Mouse (Mus musculus): ENCODE measurements around the gene Lmntd1.

Lmntd1 gene

DNA sequence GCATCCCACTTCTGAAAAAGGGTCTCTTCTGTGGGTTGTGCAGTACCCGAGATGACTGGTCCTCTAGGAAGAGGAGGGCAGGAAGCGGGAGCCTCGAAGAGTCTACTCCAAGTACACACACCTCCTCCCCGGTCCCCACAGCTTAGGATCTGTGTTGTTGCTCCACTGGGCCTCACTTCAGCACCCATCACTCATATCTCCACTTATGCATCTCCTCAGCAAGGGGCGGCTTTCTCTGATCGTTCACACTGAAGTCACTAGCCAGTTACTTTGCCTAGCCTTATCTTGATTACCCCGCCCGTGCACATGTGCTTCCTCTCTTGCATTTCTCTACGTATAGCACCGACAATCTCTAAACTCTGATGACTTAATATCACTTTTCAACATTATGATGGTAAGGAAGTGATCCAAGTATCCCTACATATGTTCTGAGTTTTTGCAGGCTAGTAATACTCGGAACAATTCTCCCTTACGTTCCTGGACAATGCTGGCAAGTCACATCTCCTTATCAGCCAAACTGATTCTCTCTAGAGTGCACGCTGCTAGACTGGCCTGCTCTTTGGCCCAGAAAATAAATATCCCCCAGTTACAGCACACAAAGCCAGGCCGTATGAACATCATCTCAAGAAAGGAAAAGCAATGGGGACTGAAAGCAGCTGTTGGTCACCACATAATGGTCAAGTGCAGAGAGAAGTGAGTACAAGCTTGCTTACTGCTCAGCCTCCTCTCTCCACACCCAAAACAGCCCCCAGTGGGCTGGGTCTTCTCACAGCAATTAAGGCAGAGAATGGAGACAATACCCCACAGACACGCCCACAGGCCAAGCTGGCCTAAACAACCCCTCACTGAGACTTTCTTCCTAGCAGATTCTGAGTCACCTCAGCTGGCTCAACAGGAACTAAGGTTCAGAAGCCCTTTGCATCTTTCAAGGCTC is 56.8 kb downstream of the Lmntd1 start:
- DNase-seq (ENCODE audit: low spot score): no peak

- no peak for DNase-seq (ENCODE audit: low spot score)
These were observed 60.9 kb downstream of the Lmntd1 start for GRCm38 (mm10) chr6:145553226-145553625.

DNA sequence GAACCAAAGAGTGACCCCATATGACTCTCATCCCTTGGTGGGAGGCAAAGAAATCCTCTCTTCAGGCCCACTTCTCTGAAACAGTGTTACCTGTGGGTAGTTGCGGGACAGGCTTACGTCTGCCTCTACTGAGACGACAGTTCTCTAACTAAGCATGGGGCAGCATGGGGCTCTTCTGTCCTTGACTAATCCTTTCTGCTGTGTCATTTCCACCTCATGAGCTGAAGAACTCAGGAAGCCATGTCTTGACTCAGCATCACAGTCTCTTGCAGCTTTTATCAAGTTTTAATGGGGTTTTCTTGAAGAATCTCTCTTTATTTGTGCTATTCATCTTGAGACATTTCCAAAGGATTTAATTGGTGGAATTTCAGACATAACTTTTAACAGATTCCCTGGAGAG is 61.3 kb downstream of the Lmntd1 start:
- DNase-seq (ENCODE audit: low spot score): no peak

- DNase-seq (ENCODE audit: low spot score): no peak
These were observed 63.1 kb downstream of the Lmntd1 start for GRCm38 (mm10) chr6:145550993-145551392.

- DNase-seq (ENCODE audit: low spot score): no peak
These were observed 68.0 kb downstream of the Lmntd1 start for GRCm38 (mm10) chr6:145545927-145546641.

GRCm38 (mm10) chr6:145544838-145545237 is 69.3 kb downstream of the Lmntd1 start:
- DNase-seq (ENCODE audit: low spot score): no peak

DNA sequence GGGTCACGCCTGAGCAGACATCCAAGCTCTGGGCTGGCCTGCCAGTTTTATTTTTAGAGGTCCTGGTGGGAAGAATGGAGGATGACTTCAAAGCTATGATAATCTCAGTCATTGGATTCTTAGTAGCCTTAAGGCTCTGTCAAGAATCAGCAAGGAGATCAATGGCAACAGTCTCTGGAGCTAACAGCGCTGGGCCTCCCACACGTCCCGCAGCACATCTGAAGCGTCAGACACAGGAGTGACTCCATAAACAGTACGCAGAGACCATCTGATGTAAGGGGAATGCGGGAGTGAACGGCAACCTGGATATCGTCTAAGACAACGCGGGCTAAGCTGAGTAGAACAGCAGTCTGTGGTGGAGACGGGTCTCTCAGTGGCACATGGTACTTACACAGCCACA is 69.8 kb downstream of the Lmntd1 start:
- DNase-seq (ENCODE audit: low spot score): no peak

GRCm38 (mm10) chr6:145539568-145539859 is 74.6 kb downstream of the Lmntd1 start:
- no peak for DNase-seq (ENCODE audit: low spot score)

GRCm38 (mm10) chr6:145538787-145539567 is 75.1 kb downstream of the Lmntd1 start:
- no peak for DNase-seq (ENCODE audit: low spot score)

DNA sequence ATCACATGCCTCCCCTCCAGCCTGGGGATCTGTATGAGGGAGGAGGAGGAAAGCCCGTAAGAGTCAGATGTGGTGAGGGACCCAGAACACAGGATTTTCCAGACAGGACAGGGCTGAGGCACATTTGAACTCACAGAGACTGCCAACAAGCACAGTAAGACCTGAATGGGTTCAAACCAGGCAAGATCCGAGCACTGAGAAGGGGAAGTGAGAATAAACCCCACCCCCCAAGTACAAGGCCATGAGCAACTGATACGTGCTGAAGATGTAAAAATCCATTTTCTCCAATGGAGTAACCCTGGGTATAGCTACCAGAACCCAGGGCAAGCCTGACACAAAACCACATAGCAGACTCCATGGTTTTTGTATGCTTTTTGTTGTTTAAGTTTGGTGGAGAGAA is 83.7 kb downstream of the Lmntd1 start:
- no peak for DNase-seq (ENCODE audit: low spot score)

- no peak for DNase-seq (ENCODE audit: low spot score)
These were observed 90.8 kb downstream of the Lmntd1 start for GRCm38 (mm10) chr6:145523337-145523736.

- no peak for DNase-seq (ENCODE audit: low spot score)
These were observed 91.5 kb downstream of the Lmntd1 start for GRCm38 (mm10) chr6:145522617-145523016.

- no peak for DNase-seq (ENCODE audit: low spot score)
These were observed 97.1 kb downstream of the Lmntd1 start for GRCm38 (mm10) chr6:145517002-145517401.

- DNase-seq (ENCODE audit: low spot score): no peak
These were observed 98.1 kb downstream of the Lmntd1 start for GRCm38 (mm10) chr6:145515859-145516581.

DNA sequence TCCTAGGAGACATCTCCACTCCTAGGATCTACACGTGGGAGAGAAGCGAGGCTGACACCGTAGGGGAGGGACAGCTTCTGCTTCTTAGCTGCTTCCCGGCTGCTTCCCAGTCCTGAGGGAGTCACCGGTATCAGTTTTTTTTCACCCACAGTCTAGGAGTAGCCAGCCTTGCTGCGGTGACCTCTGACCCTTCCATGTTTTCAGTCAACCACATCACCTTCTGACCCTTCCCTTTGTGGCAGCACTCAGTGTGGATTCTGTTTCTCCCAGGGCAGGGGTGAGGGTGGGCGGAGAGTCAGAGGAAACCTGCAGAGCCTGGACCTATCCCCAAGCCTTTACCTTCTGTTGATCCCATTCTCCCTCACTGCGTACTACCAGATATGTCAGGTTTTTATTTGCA is 102.9 kb downstream of the Lmntd1 start:
- DNase-seq (ENCODE audit: low spot score): no peak

- no peak for DNase-seq (ENCODE audit: low spot score)
These were observed 105.3 kb downstream of the Lmntd1 start for GRCm38 (mm10) chr6:145508828-145509227.

GRCm38 (mm10) chr6:145501751-145502150 is 112.4 kb downstream of the Lmntd1 start:
- no peak for DNase-seq (ENCODE audit: low spot score)

- DNase-seq (ENCODE audit: low spot score): peak; percentile 48
These were observed 114.3 kb downstream of the Lmntd1 start for GRCm38 (mm10) chr6:145499574-145500546.

DNA sequence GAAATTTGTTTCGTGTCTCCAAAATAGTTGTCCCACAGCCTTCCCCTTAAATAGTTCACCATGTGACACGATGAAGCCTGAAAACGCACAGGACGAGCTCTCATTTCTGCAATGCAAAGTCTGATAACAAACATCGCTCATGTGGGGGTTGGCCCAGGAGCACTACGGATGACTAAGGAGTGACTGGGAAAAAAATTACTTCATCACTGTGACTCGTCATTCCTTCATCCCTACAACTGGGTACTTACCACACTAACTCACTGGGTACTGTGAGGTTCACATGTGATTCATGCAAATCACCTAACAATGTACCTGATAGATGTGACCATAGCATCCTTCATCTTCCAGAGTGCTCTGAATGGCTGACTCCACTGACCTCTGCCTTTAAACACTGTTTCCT is 118.4 kb downstream of the Lmntd1 start:
- no peak for DNase-seq (ENCODE audit: low spot score)

- DNase-seq (ENCODE audit: low spot score): no peak
These were observed 125.9 kb downstream of the Lmntd1 start for GRCm38 (mm10) chr6:145488251-145488650.

Measured in adipocyte (in vitro differentiated cells).